Mouse (Mus musculus): ENCODE measurements around the gene Yjefn3. TPM values are rescaled to one million over a fixed set of nuclear protein-coding genes. Genes with fewer than 3 reads are reported as not detected.

Gene Yjefn3
- total RNA-seq, 2 experiments from 2014 or later = 32.3 to 36.3 TPM

DNA sequence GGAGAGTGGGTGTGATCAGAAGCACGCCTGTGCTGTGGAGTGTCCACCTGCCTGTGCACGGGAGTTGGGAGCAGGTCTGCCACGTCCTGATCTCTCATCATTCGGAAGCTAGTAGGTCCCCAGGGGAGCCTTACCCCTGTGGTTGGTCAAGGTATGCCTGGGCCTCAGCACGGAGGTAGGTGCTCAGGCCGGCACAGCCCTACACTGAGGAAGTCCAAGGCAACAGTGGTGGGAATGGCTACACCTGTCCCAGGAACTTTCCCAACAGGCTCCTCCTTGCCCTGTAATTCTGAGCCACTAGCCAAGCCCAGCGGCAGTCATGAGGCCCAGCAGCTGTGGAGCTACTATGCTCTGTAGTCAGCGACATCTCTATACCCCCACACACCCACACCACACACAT is 22.8 kb downstream of the Yjefn3 start:
- no peak for DNase-seq

DNA sequence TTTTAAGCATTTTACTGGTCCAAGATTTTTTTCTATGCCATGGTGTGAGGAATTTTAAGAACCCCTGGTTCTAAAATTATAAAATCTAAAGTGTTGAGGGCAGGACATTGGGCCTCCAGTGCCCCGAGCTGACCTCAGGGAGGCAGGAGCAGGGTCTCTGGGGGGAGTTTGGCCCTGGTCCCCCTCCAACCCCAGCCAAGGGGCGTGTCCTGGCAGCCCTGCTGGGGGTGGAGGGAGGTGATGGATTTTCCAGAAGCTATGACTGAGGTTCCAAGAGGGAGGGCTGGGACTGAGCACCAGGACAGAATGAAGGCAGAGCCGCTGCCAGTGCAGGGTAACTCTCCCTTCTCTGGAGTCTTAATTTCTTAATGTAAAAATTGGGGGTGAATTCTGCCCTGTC is 24.5 kb downstream of the Yjefn3 start:
- no peak for DNase-seq

DNA sequence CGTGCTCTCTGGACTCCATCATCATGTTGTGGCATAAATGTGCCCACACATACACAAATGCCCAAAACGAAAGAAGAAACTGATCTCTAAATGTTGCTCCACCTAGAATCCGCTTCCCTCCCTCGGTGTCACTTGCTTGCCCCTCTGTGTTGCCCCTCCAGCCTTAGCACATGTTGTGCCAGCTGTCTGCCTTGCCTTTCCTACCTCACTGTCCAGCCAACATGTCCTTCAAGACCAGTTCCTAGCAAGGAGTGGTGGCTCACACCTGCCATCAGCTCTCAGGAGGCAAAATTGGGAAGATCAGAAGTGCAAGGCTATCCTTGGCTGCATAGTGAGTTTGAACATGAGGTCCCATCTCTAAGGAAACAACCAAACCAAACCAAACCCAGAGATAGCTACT is 25.1 kb downstream of the Yjefn3 start:
- no peak for DNase-seq

DNA sequence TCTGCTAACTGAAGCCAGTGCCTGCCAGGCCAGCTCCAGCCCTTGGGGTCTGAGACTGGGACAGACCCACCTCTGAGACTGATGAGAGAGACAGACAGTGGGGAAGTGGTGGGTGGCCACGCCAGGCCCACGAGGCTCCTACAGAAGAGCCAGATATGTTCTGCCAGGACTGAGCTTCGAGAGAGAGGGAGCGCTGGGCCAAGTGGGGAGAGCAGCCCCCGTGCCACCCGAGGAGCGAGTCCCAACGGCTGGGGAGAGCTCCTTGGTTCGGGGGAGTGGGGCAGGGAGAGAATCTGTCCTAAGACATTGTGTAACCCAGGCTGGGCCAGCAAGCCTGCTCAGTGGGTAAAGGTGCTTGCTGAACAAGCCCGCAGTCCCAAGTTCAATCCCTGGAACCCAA is 25.5 kb downstream of the Yjefn3 start:
- no peak for DNase-seq

DNA sequence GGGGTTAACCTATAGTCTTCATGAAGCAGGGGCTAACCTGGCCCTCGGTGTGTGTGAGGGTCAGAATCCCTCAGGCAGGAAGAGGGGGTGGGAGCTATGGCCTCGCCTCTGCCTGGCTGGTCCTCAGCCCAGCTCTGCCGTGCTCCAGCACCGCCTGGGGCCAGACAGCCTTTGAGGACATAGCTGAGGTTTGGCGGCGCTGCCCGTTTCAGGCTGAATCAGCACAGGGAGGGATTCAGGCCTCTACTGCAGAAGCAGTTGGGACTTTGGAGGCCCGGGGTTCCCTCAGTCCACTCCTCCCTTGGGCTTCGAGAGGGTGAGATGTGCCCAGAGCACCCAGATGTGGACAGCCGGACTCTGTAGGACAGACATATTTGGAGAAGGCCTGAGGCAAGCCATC is 26.4 kb downstream of the Yjefn3 start:
- no peak for DNase-seq

DNA sequence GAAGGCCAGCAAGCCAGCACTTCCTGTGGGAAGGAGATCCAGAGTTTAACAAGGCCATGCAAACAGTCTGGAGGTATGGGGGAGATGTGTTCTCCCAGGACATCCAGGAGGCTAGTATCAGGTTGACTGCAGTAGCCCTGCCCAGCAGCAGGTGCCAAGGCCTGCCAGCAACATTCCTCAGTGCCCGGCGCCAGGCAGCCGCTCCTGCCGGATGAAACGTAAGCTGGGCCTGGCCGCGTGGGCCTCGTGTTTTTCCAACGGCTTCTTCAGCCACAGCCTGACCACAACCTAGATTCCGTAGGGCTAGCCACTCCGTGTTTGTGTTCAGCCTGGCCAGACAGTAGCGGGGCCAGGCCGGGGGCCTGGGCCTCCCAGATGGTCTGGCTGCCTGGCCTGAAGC is 27.9 kb downstream of the Yjefn3 start:
- DNase-seq = no peak

DNA sequence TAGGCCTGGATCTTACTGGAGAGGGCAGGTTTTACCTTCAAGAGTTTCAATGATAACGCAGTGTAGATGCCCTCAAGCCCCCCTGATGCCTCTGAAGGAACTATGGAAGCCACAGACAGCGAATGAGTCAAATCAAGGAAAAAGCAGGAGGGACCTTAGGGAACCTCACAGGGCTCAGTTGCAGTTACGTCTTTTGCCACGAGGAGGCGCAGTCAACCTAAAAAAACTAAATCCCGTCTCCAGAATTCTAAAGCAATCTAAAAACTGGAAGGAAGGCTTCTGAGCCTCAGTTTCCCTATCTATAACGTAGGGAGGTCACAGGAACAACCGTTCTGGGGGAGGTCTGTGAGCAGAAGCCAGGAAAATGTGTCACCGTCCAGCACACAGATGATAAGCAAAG is 28.4 kb downstream of the Yjefn3 start:
- DNase-seq = peak; percentile 62

DNA sequence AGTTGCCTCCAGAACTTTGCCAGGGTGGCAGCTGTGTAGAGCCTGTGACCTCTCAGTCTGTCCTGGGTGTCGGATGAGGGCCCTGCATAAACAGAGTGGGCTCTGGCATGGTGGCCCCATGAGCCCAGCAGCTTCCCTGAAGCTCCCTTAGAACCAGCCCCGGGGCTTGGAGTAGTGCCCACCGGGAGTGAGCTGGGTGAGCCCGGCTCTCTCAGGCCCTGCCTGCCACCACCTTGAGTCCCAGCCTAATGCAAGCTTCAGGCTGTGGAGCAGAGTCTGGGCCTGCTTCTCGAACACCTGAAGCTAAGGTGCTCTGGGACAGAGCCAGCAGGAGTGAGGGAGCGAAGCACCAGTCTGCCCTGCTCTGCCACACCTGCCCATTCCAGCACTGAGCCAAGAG is 31.6 kb downstream of the Yjefn3 start:
- no peak for DNase-seq

DNA sequence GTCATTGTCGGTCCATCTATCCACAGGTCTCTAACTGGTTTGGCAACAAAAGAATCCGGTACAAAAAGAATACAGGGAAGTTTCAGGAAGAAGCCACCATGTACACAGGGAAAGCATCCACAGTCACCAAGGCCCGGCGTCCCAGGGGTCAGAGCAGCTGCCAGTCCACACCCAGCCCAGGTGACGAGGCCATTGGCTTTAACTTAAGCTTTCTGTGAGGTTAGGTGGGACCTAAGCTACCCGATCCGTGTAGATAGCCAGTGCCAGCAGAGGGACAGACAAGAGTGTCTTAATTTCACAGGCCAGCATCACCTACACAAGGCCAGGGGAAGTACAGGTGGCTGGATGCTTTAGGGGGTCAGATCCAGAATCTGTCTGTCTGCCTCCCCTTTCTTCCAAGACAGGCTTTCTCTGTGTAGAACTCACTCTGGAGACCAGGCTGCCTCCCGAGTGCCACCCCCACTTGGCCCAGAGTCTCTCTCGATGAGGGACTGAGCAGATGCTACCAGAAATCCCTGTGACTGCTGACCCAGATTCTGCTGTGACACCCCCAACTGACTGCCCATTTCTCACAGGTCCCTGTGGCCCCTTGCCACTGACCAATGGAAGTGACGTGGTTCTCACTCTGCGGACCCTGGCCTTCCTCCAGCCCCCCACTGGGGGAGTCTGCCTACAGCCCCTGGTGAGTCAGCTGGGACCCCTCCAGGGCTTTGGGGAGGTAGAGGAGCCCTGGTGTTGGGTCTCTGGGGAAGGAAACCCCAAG is 32.3 kb downstream of the Yjefn3 start:
- no peak for DNase-seq

DNA sequence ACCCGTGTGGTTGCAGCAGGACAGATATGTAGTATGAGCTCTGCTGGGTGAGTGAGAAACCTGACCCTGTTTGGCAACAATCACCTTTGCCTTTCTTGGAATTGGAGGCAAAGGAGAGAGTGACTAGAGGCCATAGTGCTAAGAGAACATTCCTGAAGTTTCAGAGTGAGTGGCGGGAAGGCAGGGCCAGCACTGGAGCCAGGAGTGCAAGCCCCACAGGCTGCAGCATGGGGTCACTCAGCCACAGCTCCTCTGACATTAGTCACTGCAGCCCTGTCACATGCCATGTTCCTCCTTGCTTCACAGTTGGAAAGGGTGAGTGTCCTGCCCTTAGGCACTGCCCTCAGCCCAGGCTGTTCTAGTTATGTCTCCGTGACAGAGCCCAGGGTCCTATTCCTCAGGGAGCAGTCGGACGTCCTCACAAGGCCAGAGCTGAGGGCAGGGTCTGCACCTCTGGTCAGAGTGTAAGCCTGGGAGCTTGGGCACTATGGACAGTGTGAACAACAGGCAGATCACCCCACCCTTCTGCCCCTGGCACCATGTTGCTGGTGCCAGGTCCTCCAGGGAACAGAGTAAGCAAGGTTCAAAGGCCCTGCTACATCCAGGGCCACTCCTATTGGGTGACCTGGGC is 34.7 kb downstream of the Yjefn3 start:
- no peak for DNase-seq

DNA sequence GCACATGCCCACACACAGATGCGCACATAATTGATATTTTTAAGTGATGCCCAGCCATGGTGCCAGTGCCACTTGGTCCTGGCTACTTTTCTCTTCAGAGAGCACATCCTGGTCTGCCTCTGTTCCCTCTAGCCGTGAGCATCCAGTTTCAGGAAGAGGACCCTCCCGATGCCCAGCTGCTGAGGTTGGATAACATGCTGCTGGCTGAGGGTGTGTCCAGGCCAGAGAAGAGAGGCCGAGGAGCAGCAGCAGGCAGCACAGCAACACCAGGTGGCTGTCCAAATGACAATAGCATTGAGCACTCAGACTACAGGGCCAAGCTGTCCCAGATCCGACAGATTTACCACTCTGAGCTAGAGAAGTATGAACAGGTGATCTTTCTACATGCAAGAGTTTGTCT is 38.3 kb downstream of the Yjefn3 start:
- DNase-seq = no peak

DNA sequence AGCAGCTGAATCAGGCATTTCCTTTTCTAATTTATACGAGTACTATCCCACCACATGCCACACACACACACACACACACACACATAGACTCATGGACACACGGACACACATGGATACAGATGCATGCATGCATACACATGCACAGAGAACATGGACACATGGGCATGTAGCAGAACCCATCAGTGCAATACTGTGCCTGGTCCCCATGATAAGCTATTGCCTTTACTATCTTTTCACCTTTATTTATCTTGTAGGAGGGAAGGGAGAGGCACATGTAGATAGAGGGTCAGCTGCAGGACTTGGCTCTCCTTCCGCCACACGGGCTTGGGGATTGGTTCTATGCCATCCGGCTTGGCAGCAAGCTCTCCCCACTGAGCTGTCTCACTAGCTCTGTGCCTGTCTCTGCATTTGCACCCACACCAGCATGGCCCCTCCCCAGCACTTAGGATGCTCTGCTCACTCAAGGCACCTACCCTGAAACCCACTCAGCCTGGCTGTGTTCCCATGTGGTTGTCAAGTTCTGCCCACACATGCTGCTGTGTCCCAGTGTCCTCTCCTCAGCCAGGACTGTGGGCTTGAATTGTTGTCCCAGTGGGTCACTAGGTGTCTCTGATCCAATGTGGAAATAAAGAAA is 39.0 kb downstream of the Yjefn3 start:
- no peak for DNase-seq

DNA sequence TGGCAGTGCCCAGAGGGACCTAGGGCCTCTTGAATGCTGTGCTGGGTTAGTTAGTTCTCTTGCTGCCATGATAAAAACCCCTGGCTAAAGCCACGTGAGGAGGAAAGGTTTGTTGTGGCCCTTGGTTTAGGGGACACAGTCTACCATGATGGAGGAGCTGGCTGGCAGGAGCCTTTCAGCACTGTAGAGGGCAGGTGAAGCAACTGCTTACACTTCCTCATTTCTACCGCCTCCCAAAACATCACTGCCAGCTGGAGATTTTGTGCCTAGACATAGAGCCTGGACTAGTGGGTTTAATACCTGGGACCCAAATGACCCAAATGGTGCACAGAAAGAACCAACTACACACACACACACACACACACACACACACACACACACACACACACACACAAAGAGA is 41.3 kb downstream of the Yjefn3 start:
- DNase-seq = no peak

DNA sequence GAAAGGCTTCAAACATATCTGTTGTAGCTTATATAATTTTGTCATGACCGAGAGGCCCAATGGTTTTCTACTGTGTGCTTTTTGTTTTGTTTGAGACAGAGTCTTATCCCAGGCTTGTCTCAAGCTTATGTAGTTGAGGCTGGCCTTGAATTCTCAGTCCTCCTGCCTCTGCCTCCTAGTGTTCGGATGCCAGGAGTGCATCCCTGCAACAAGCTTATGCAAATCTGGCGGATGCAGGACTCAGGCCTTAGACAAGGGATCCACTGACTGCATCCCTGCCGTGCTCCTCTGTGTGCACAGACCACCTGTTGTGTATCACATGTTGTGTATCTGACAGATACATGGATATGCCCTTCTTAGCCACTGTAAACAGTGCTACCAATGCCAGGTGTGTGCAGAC is 41.7 kb downstream of the Yjefn3 start:
- no peak for DNase-seq

DNA sequence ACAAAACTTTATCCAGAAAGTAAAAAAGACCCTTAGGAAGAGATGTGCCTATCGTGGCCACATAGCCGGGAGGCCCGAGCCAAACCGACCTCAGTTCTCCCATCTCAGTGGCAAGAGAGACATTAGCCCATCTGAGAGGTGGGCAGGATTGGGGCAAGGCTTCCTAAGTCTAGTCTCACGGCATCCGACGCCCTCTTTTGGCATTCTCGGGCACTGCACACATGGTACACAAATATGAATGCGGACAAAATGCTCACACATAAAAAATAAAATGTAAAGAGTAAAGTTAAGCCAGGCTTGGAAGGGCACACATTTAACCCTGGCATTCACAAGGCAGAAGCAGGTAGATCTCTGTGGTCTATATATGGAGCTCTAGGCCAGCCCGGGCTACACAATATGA is 48.6 kb downstream of the Yjefn3 start:
- DNase-seq = no peak

DNA sequence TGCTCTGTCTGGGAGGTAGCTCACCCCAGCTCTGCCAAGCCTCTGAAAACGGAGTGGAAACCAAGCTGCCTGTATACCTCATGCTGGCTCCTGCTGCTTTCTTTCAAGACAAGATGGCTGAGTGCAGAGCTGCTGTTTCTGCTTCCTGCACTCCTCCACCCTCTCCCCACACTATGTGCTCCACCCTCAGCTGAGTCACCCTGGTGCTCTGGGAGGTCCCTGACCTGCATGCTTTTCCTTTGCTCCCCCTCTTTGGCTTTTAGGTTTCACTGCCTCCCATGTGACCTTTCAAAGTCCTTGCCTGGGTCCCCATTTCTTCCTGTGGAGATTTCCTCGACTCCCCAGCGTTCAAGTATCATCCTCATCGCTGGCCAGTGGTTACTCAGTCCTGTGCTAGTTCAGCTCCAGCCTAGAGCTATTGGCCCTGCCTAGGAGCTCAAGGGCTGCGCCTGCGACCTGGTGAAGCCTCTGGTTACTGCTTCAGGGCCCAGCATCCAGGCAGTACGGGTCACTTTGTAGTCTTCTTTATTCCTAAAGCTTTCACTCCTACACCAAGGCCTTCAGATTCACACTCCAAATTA is 51.5 kb downstream of the Yjefn3 start:
- DNase-seq = no peak

DNA sequence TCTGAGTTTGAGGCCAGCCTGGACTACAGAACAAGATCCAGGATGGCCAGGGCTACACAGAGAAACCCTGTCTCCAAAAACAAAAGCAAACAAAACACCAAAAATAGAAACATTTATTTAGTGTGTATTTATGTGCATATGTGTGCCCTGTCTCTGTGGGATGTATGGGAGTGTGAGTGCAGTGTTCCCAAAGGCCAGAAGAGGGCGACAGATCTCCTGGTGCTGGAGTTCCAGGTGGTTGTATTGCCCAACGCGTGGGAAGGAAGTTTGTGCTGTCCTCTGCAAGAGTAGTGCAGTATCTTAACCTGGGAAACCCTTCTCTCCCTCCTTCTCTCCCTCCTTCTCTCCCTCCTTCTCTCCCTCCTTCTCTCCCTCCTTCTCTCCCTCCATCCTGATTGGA is 52.6 kb downstream of the Yjefn3 start:
- DNase-seq = no peak

DNA sequence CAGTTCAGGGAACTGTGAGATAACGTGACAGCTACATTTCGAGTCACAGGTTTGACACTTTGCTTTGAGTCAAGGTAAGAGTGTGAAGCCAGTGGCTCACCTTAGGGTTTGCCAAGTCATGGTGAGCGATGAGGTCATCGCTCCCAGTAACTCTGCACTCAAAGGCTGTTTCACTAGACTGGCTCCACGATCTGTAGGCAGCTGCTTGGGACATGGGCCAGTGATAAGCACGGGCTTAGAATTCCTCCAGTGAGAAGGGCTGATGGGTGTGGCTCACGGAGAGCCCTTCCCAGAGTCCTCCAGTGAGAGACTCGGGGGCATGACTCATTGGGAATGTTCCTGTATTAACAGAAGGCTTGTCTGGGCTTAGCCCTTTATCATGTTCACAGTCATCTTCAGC is 53.6 kb downstream of the Yjefn3 start:
- DNase-seq = no peak

DNA sequence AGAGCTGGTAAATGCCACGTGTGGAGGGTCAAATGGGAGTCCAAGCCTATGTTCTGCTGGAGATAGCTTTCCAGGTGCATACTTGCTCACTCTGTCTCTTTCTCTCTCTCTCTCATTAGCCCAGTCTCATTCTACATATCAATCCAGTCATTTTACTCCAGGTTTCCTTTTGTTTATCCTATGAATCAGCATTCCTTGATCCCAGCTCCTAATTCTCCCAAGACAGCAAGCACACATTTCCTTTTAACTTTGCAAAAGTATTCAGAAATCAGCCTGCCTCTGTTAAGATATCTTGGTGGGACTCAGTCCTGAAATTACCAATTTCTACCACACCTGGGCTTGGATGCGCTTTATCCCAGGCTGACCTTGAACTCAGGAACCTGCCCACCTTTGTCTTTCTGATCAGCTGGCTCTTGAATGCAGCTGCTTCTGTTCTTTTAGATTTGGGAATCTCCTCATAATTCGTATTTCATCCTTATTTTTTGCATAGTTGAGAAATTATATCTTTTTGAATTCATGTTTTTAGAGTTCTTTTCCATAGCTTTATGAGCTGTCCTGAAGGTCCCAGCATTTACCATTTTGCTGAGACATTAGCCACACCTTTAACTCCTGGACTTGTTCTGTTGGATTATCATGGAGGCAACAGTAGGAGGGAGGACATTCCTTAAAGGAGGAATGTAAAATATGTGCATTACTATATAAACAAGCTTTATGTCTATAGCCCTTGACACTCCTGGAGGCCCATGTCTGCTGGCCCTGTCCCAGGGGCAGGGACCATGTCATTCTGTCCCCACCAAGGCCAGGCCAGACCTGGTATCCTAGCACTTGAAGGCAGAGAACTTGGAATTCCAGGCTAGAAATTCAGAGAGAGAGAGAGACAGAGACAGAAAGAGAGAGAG is 55.1 kb downstream of the Yjefn3 start:
- no peak for DNase-seq

Measured in layer of hippocampus, postnatal 36 days (tissue).